Mouse (Mus musculus): ENCODE results near the gene Man1c1. TPM values are rescaled to one million over a fixed set of nuclear protein-coding genes. Genes with fewer than 3 reads are reported as not detected.

The Man1c1 gene
- polyA plus RNA-seq, 1 experiment from 2014 or later = 5.2 TPM

GRCm38 (mm10) chr4:134674970-134675369, 29.1 kb downstream of the Man1c1 start:
- Histone ChIP-seq H3K4me2 (ENCODE audit: low read depth, low read length, severe bottlenecking) (no peak overlapping the region), H3K36me3 (ENCODE audit: control insufficient read depth, insufficient read depth, low read length) (no peaks in the 10 kb centered on the region), H3K4me1 (replicated peaks; ENCODE audit: control insufficient read depth, insufficient read depth, low read length) (peaks cover 4% of the 10 kb centered on the region; the same call in 1 of the 2 replicates), H3K27ac (ENCODE audit: low read depth, low read length) (no peak overlapping the region), H3K27me3 (ENCODE audit: control insufficient read depth, insufficient read depth, low read length) (no peaks in the 10 kb centered on the region), H3K9me3 (ENCODE audit: control insufficient read depth, low read length) (no peaks in the 10 kb centered on the region), H3K4me3 (ENCODE audit: low read depth, low read length) (no peak overlapping the region), H3K9ac (ENCODE audit: low read length) (no peak overlapping the region)
- ATAC-seq (replicated peaks; ENCODE audit: low FRiP score) = no peak
- no peak for DNase-seq (ENCODE audit: low spot score)
- WGBS = 90% methylated on average over 3 of the region's 3 CpGs

DNA sequence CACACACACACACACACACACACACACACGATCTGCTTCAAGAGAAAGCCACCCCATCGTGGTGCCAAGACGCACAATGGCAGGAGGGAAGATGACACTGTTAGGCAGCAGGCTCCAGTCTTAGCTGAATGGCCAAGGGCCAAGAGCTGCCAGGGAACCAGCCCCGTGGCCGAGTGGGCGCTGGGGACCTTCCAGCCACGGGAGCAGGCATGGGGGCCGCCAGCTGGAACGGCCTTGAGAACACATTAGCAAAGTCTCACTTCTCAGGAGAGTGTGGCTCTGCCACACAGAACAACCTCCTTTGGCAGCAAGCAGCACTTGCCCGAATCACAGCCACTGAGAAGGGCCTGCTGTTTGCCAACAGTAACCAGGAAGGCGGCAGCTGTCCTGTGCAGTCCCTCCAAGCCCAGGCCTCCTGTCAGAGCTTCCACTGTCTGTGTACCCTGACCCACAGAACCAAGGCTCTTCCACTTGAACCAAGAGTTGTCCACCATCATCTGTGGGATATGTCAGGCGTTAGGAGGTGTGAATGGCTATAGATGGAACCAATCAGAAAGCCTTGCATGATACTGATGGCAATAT, 30.1 kb downstream of the Man1c1 start:
- no peaks in the 10 kb centered on the region for H3K9me3 ChIP-seq (ENCODE audit: control insufficient read depth, low read length)
- ATAC-seq (replicated peaks; ENCODE audit: low FRiP score) (no peak), DNase-seq (ENCODE audit: low spot score) (no peak)
- 83% methylated on average over 12 of the region's 12 CpGs for WGBS
- no peak overlapping the region for H3K4me3 ChIP-seq (ENCODE audit: low read depth, low read length)
- no peaks in the 10 kb centered on the region for H3K36me3 ChIP-seq (ENCODE audit: control insufficient read depth, insufficient read depth, low read length)
- H3K27me3 ChIP-seq (ENCODE audit: control insufficient read depth, insufficient read depth, low read length) = no peaks in the 10 kb centered on the region
- peaks cover 4% of the 10 kb centered on the region; the same call in 1 of the 2 replicates for H3K4me1 ChIP-seq (replicated peaks; ENCODE audit: control insufficient read depth, insufficient read depth, low read length)
- no peak overlapping the region for H3K27ac ChIP-seq (ENCODE audit: low read depth, low read length)
- H3K9ac ChIP-seq (ENCODE audit: low read length) = no peak overlapping the region
- H3K4me2 ChIP-seq (ENCODE audit: low read depth, low read length, severe bottlenecking) = no peak overlapping the region

DNA sequence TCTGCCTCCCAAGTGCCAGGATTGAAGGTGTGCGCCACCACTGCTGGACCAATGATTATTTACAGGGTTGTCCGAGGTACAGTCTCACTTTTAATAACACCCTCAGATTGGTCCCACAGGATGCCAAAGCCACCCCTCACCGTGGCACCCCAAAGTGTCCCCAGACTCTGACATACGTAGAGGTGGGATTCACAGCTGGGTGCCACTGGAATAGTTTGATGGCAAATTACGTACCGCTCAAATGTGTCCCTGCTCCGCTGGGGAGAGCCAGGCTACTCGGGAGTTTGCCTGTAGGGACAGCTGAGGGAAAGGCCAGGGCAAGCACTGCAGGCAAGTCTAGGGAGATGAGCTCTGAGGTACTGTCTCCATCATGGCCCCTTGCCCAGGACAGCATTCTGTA, 30.9 kb downstream of the Man1c1 start:
- H3K9me3 ChIP-seq (ENCODE audit: control insufficient read depth, low read length) = no peaks in the 10 kb centered on the region
- H3K4me3 ChIP-seq (ENCODE audit: low read depth, low read length) = no peak overlapping the region
- peaks cover 4% of the 10 kb centered on the region; the same call in 1 of the 2 replicates for H3K4me1 ChIP-seq (replicated peaks; ENCODE audit: control insufficient read depth, insufficient read depth, low read length)
- H3K27ac ChIP-seq (ENCODE audit: low read depth, low read length) = no peak overlapping the region
- no peak for DNase-seq (ENCODE audit: low spot score)
- WGBS = 95% methylated on average over 8 of the region's 8 CpGs
- H3K9ac ChIP-seq (ENCODE audit: low read length) = no peak overlapping the region
- no peaks in the 10 kb centered on the region for H3K27me3 ChIP-seq (ENCODE audit: control insufficient read depth, insufficient read depth, low read length)
- H3K36me3 ChIP-seq (ENCODE audit: control insufficient read depth, insufficient read depth, low read length) = no peaks in the 10 kb centered on the region
- no peak for ATAC-seq (replicated peaks; ENCODE audit: low FRiP score)
- H3K4me2 ChIP-seq (ENCODE audit: low read depth, low read length, severe bottlenecking) = no peak overlapping the region

- no peak overlapping the region for H3K4me3 ChIP-seq (ENCODE audit: low read depth, low read length)
- H3K36me3 ChIP-seq (ENCODE audit: control insufficient read depth, insufficient read depth, low read length) = no peaks in the 10 kb centered on the region
- 0 out of 2 replicates have a peak, but pooled peaks cover 1% of the 10 kb centered on the region for H3K4me1 ChIP-seq (replicated peaks; ENCODE audit: control insufficient read depth, insufficient read depth, low read length)
- H3K27me3 ChIP-seq (ENCODE audit: control insufficient read depth, insufficient read depth, low read length) = no peaks in the 10 kb centered on the region
- no peaks in the 10 kb centered on the region for H3K9me3 ChIP-seq (ENCODE audit: control insufficient read depth, low read length)
- ATAC-seq (replicated peaks; ENCODE audit: low FRiP score) (no peak), DNase-seq (ENCODE audit: low spot score) (no peak)
- no peak overlapping the region for H3K4me2 ChIP-seq (ENCODE audit: low read depth, low read length, severe bottlenecking)
- no peak overlapping the region for H3K27ac ChIP-seq (ENCODE audit: low read depth, low read length)
- H3K9ac ChIP-seq (ENCODE audit: low read length) = no peak overlapping the region
- WGBS = 83% methylated on average over 8 of the region's 8 CpGs
Measured at GRCm38 (mm10) chr4:134672326-134672725, 31.8 kb downstream of the Man1c1 start.

GRCm38 (mm10) chr4:134671660-134672173, 32.4 kb downstream of the Man1c1 start:
- ATAC-seq (replicated peaks; ENCODE audit: low FRiP score) (no peak), DNase-seq (ENCODE audit: low spot score) (no peak)
- H3K4me3 ChIP-seq (ENCODE audit: low read depth, low read length) = no peak overlapping the region
- 93% methylated on average over 16 of the region's 16 CpGs for WGBS
- no peak overlapping the region for H3K9ac ChIP-seq (ENCODE audit: low read length)
- H3K4me2 ChIP-seq (ENCODE audit: low read depth, low read length, severe bottlenecking) = no peak overlapping the region
- no peak overlapping the region for H3K27ac ChIP-seq (ENCODE audit: low read depth, low read length)
- no peaks in the 10 kb centered on the region for H3K36me3 ChIP-seq (ENCODE audit: control insufficient read depth, insufficient read depth, low read length)
- H3K27me3 ChIP-seq (ENCODE audit: control insufficient read depth, insufficient read depth, low read length) = no peaks in the 10 kb centered on the region
- H3K9me3 ChIP-seq (ENCODE audit: control insufficient read depth, low read length) = no peaks in the 10 kb centered on the region
- 0 out of 2 replicates have a peak, but pooled peaks cover 1% of the 10 kb centered on the region for H3K4me1 ChIP-seq (replicated peaks; ENCODE audit: control insufficient read depth, insufficient read depth, low read length)

- Histone ChIP-seq H3K4me2 (ENCODE audit: low read depth, low read length, severe bottlenecking) (no peak overlapping the region), H3K36me3 (ENCODE audit: control insufficient read depth, insufficient read depth, low read length) (no peaks in the 10 kb centered on the region), H3K27me3 (ENCODE audit: control insufficient read depth, insufficient read depth, low read length) (no peaks in the 10 kb centered on the region), H3K4me1 (replicated peaks; ENCODE audit: control insufficient read depth, insufficient read depth, low read length) (no peaks in the 10 kb centered on the region), H3K4me3 (ENCODE audit: low read depth, low read length) (no peak overlapping the region), H3K9me3 (ENCODE audit: control insufficient read depth, low read length) (no peaks in the 10 kb centered on the region), H3K27ac (ENCODE audit: low read depth, low read length) (no peak overlapping the region), H3K9ac (ENCODE audit: low read length) (no peak overlapping the region)
- DNase-seq (ENCODE audit: low spot score) (no peak), ATAC-seq (replicated peaks; ENCODE audit: low FRiP score) (no peak)
- WGBS = 75% methylated on average over 17 of the region's 17 CpGs
Measured at GRCm38 (mm10) chr4:134669742-134670354, 34.2 kb downstream of the Man1c1 start.

DNA sequence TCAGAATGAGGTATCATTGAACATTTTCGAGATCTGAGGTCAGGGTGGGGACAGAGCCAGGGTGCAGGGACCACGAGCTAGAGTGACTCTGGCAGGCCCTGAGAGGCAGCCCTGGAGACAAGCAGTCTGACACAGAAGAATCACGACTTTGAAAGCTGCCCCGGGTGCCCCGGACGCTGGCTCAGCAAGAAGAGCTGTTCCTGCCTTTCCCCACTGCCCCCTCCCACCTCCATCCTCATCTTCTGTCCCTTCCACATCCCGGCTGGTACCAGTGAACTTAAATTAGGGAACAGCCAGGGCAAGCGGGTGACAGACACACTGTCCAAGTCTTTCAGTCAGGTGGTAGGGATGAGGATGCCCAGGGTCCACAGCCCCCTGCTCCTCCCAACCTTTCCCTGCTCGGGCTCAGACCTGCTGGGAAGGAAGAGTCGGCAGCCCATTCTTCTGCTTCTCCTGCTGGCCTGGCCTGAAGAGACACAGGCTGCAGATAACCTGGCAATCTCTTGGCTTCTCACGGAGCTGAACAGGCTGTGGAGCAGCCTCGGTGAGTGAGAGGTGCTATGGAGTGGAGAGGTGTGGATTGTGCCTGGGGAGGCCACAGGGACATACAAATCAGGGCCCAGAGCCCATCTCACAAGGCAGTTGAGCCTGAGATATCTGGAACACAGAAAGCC, 35.6 kb downstream of the Man1c1 start:
- Histone ChIP-seq H3K36me3 (ENCODE audit: control insufficient read depth, insufficient read depth, low read length) (no peaks in the 10 kb centered on the region), H3K9ac (ENCODE audit: low read length) (no peak overlapping the region), H3K9me3 (ENCODE audit: control insufficient read depth, low read length) (no peaks in the 10 kb centered on the region), H3K27me3 (ENCODE audit: control insufficient read depth, insufficient read depth, low read length) (no peaks in the 10 kb centered on the region), H3K4me1 (replicated peaks; ENCODE audit: control insufficient read depth, insufficient read depth, low read length) (no peaks in the 10 kb centered on the region), H3K4me3 (ENCODE audit: low read depth, low read length) (no peak overlapping the region), H3K4me2 (ENCODE audit: low read depth, low read length, severe bottlenecking) (no peak overlapping the region), H3K27ac (ENCODE audit: low read depth, low read length) (no peak overlapping the region)
- 73% methylated on average over 12 of the region's 12 CpGs for WGBS
- no peak for ATAC-seq (replicated peaks; ENCODE audit: low FRiP score)
- DNase-seq (ENCODE audit: low spot score) = no peak

GRCm38 (mm10) chr4:134666391-134666790, 37.7 kb downstream of the Man1c1 start:
- Histone ChIP-seq H3K27ac (ENCODE audit: low read depth, low read length) (no peak overlapping the region), H3K9ac (ENCODE audit: low read length) (no peak overlapping the region), H3K9me3 (ENCODE audit: control insufficient read depth, low read length) (no peaks in the 10 kb centered on the region), H3K4me2 (ENCODE audit: low read depth, low read length, severe bottlenecking) (no peak overlapping the region), H3K27me3 (ENCODE audit: control insufficient read depth, insufficient read depth, low read length) (no peaks in the 10 kb centered on the region), H3K4me3 (ENCODE audit: low read depth, low read length) (no peak overlapping the region), H3K4me1 (replicated peaks; ENCODE audit: control insufficient read depth, insufficient read depth, low read length) (peaks cover 6% of the 10 kb centered on the region; the same call in 1 of the 2 replicates), H3K36me3 (ENCODE audit: control insufficient read depth, insufficient read depth, low read length) (no peaks in the 10 kb centered on the region)
- ATAC-seq (replicated peaks; ENCODE audit: low FRiP score) = no peak
- WGBS = 93% methylated on average over 19 of the region's 19 CpGs
- no peak for DNase-seq (ENCODE audit: low spot score)
